Mouse (Mus musculus): ENCODE measurements around the gene Ambra1.

DNA sequence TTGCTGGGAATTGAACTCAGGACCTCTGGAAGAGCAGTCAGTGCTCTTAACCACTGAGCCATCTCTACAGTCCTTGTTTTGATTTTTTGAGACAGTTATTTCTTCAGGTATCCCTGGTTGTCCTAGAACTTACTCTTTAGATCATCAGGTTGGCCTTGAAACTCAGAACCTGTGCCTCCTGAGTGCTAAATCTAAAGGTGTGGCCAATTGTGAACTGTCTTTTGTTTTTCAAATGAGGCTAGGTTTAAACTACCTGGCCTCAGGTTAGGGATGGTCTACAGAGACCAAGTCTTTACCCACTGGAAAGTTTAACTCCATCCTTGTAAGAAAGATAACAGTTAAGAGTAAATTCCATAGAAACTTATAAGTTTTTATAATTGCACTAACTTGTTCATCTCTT lies 23.5 kb upstream of the Ambra1 start:
- no peak for TF ChIP-seq POLR2AphosphoS2 (IDR thresholded peaks at IDR 0.05; ENCODE audit: low read depth, low read length)
- no peak for TF ChIP-seq JUN (IDR thresholded peaks at IDR 0.05; ENCODE audit: insufficient read depth, low read depth, low read length)
- no peak for TF ChIP-seq TBP (conservative IDR thresholded peaks at IDR 0.05; ENCODE audit: low read depth, low read length)
- TF ChIP-seq CHD2 (IDR thresholded peaks at IDR 0.05; ENCODE audit: low read length), result no peak
- no peak for TF ChIP-seq SIN3A (IDR thresholded peaks at IDR 0.05; ENCODE audit: low read length)
- no peak for TF ChIP-seq CTCF (conservative IDR thresholded peaks at IDR 0.05 in 1 of 2, IDR thresholded peaks at IDR 0.05 in 1 of 2; ENCODE audit: low read depth in 2 of 2, low read length in 2 of 2)
- TF ChIP-seq RCOR1 (conservative IDR thresholded peaks at IDR 0.05; ENCODE audit: low read depth, low read length), result no peak
- TF ChIP-seq ZNF384 (IDR thresholded peaks at IDR 0.05; ENCODE audit: low read depth, low read length), result no peak
- no peak for TF ChIP-seq POLR2A (IDR thresholded peaks at IDR 0.05; ENCODE audit: low read depth, low read length)
- no peak for TF ChIP-seq GABPA (IDR thresholded peaks at IDR 0.05; ENCODE audit: insufficient replicate concordance, low read depth, low read length)
- no peak for TF ChIP-seq EP300 (IDR thresholded peaks at IDR 0.05; ENCODE audit: low read length)
- TF ChIP-seq NRF1 (IDR thresholded peaks at IDR 0.05; ENCODE audit: low read depth, low read length), result no peak
- TF ChIP-seq MAX (IDR thresholded peaks at IDR 0.05; ENCODE audit: low read length), result no peak
